25 mouse cellular contexts compared by ENCODE assay signal in the genomic region with DNA sequence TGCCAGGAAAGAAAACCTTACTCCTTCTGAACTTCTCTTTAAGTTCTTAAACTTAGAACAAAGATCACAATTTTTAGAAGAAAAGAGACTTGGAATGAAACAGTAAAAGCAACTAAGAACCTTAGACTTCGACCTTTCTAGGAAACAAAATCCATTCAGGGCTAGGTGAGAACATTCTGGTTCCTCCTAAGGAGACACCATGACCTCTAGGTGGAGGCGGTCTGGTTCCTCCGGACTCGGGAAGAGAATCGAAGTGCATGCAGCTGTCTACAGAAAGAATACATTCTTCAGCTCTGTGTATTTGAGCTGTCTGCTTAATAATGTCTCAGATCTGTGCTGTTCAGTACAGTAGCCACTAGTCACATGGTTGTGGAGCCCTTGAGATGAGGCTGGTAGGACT. TPM values are rescaled to one million over a fixed set of nuclear protein-coding genes. Genes with fewer than 3 reads are reported as not detected.
DNase-seq lines count a peak whose midpoint lies in the region; ATAC-seq and TF ChIP-seq lines count a peak whose summit lies in the region.
"Had no signal": no experiment of that assay in that cellular context is flagged by ENCODE, and none has a peak within 500 bp of the region (broad histone marks: within the 10 kb centered on the region; RNA-seq: fewer than 3 reads in every experiment).

No protein-coding gene starts in this region.

- H3K9ac ChIP-seq in embryonic facial prominence, embryonic 15.5 days = no peak overlapping the region
- no peak overlapping the region for H3K9ac ChIP-seq in stomach, embryonic 16.5 days (ENCODE audit: low read length)
- H3K9ac ChIP-seq in forebrain, postnatal 0 days = no peak overlapping the region
- H3K9ac ChIP-seq: embryonic facial prominence, embryonic 12.5 days; forebrain, embryonic 12.5 days; heart, embryonic 15.5 days; hindbrain, embryonic 13.5 days had no signal

- 0 out of 2 replicates have a peak overlapping the region, but pooled peaks have one; percentile 79 for H3K27ac ChIP-seq in embryonic facial prominence, embryonic 15.5 days (replicated peaks)
- no peak overlapping the region for H3K27ac ChIP-seq in embryonic facial prominence, embryonic 10.5 days (replicated peaks)
- H3K27ac ChIP-seq in kidney, adult 2 months (ENCODE audit: insufficient read depth, low read depth, low read length) = peak overlapping the region; percentile 69; the same call in 1 of the 2 replicates
- H3K27ac ChIP-seq in stomach, embryonic 16.5 days (ENCODE audit: low read length) = peak overlapping the region; percentile 74
- no peak overlapping the region for H3K27ac ChIP-seq in forebrain, postnatal 0 days (ENCODE audit: low read depth, low read length)
- H3K27ac ChIP-seq: embryonic facial prominence, embryonic 12.5 days; forebrain, embryonic 12.5 days; heart, embryonic 15.5 days; hindbrain, embryonic 13.5 days had no signal

- no peaks in the 10 kb centered on the region for H3K9me3 ChIP-seq in embryonic facial prominence, embryonic 15.5 days (replicated peaks)
- H3K9me3 ChIP-seq in embryonic facial prominence, embryonic 10.5 days = no peaks in the 10 kb centered on the region
- no peaks in the 10 kb centered on the region for H3K9me3 ChIP-seq in stomach, embryonic 16.5 days (replicated peaks; ENCODE audit: control insufficient read depth, low read length)
- H3K9me3 ChIP-seq in forebrain, postnatal 0 days (ENCODE audit: low read length) = no peaks in the 10 kb centered on the region
- H3K9me3 ChIP-seq: embryonic facial prominence, embryonic 12.5 days; forebrain, embryonic 12.5 days; G1E; heart, embryonic 15.5 days; hindbrain, embryonic 13.5 days had no signal

- H3K36me3 ChIP-seq in embryonic facial prominence, embryonic 15.5 days = peaks cover 12% of the 10 kb centered on the region
- H3K36me3 ChIP-seq in embryonic facial prominence, embryonic 10.5 days (replicated peaks) = peaks cover 59% of the 10 kb centered on the region
- H3K36me3 ChIP-seq in kidney, adult 2 months (ENCODE audit: control insufficient read depth, insufficient read depth, low read length) = no peaks in the 10 kb centered on the region
- 0 out of 2 replicates have a peak, but pooled peaks cover 5% of the 10 kb centered on the region for H3K36me3 ChIP-seq in stomach, embryonic 16.5 days (ENCODE audit: control insufficient read depth, insufficient read depth, low read length)
- H3K36me3 ChIP-seq in forebrain, postnatal 0 days (ENCODE audit: insufficient read depth) = 0 out of 2 replicates have a peak, but pooled peaks cover 17% of the 10 kb centered on the region

- no peak for TF ChIP-seq CTCF in kidney, adult 2 months (conservative IDR thresholded peaks at IDR 0.05; ENCODE audit: insufficient read depth, insufficient read length, low read depth, low read length)
- no peak for TF ChIP-seq CTCF in forebrain, postnatal 0 days (IDR thresholded peaks at IDR 0.05; ENCODE audit: low read depth)

- no peaks in the 10 kb centered on the region for H3K27me3 ChIP-seq in embryonic facial prominence, embryonic 15.5 days
- no peaks in the 10 kb centered on the region for H3K27me3 ChIP-seq in embryonic facial prominence, embryonic 10.5 days (replicated peaks; ENCODE audit: low read depth, poor library complexity, severe bottlenecking)
- H3K27me3 ChIP-seq in kidney, adult 2 months (replicated peaks; ENCODE audit: control insufficient read depth, insufficient read depth, low read length) = no peaks in the 10 kb centered on the region
- H3K27me3 ChIP-seq in stomach, embryonic 16.5 days (ENCODE audit: control insufficient read depth, insufficient read depth, low read length) = no peaks in the 10 kb centered on the region
- H3K27me3 ChIP-seq in forebrain, postnatal 0 days (ENCODE audit: insufficient read depth, low read length) = no peaks in the 10 kb centered on the region
- H3K27me3 ChIP-seq: embryonic facial prominence, embryonic 12.5 days; forebrain, embryonic 12.5 days; heart, embryonic 15.5 days; hindbrain, embryonic 13.5 days had no signal

- H3K4me3 ChIP-seq in embryonic facial prominence, embryonic 15.5 days (replicated peaks) = no peak overlapping the region
- H3K4me3 ChIP-seq in embryonic facial prominence, embryonic 10.5 days = no peak overlapping the region
- H3K4me3 ChIP-seq in kidney, adult 2 months (ENCODE audit: insufficient read depth, low read depth, low read length) = no peak overlapping the region
- H3K4me3 ChIP-seq in stomach, embryonic 16.5 days (replicated peaks; ENCODE audit: low read length) = no peak overlapping the region
- no peak overlapping the region for H3K4me3 ChIP-seq in forebrain, postnatal 0 days (ENCODE audit: low read depth, low read length)
- H3K4me3 ChIP-seq: embryonic facial prominence, embryonic 12.5 days; forebrain, embryonic 12.5 days; heart, embryonic 15.5 days; hindbrain, embryonic 13.5 days had no signal

- DNase-seq in embryonic facial prominence, embryonic 10.5 days (ENCODE audit: low spot score) = no peak
- DNase-seq in kidney, adult 2 months = peak; percentile 86
- DNase-seq in kidney, postnatal 4 days = no peak
- DNase-seq in kidney, postnatal 25 days = peak; percentile 34 to 66
- no peak for DNase-seq in kidney, adult 11 months
- DNase-seq in forebrain, postnatal 0 days = no peak
- DNase-seq: adrenal gland, adult 8-10 months; adrenal gland, postnatal 36 days; B cell, adult 2 months; cerebellum, adult 2 months; cerebellum, postnatal 14 days; embryo, embryonic 11 days; gastrocnemius, postnatal 36 days; heart, adult 18-20 months; heart, postnatal 14 days had no signal

- no peak for ATAC-seq in embryonic facial prominence, embryonic 15.5 days (ENCODE audit: insufficient number of reproducible peaks, low FRiP score, low TSS enrichment, low read depth)
- no peak for ATAC-seq in stomach, embryonic 16.5 days (ENCODE audit: insufficient read depth, low FRiP score)
- no peak for ATAC-seq in forebrain, postnatal 0 days
- ATAC-seq: CD4-positive, CD25-positive, alpha-beta regulatory T cell, adult 4 months; forebrain, embryonic 16.5 days had no signal

- no peak for TF ChIP-seq POLR2A in kidney, adult 2 months (IDR thresholded peaks at IDR 0.05; ENCODE audit: low read depth, low read length)

- no peaks in the 10 kb centered on the region for H3K4me1 ChIP-seq in embryonic facial prominence, embryonic 15.5 days
- peaks cover 17% of the 10 kb centered on the region for H3K4me1 ChIP-seq in embryonic facial prominence, embryonic 10.5 days
- peaks cover 37% of the 10 kb centered on the region for H3K4me1 ChIP-seq in kidney, adult 2 months (ENCODE audit: control insufficient read depth, insufficient read depth, low read length)
- no peaks in the 10 kb centered on the region; the same call in 1 of the 2 replicates for H3K4me1 ChIP-seq in stomach, embryonic 16.5 days (ENCODE audit: control insufficient read depth, insufficient read depth, low read length)
- H3K4me1 ChIP-seq in forebrain, postnatal 0 days (ENCODE audit: insufficient read depth) = no peaks in the 10 kb centered on the region

- no peak overlapping the region for H3K4me2 ChIP-seq in embryonic facial prominence, embryonic 15.5 days (replicated peaks)
- H3K4me2 ChIP-seq in stomach, embryonic 16.5 days (ENCODE audit: low read depth, low read length) = no peak overlapping the region
- no peak overlapping the region for H3K4me2 ChIP-seq in forebrain, postnatal 0 days (ENCODE audit: low read depth)
- H3K4me2 ChIP-seq: embryonic facial prominence, embryonic 12.5 days; forebrain, embryonic 12.5 days; heart, embryonic 11.5 days; heart, embryonic 15.5 days; hindbrain, embryonic 13.5 days had no signal

- 83% methylated on average over 5 of the region's 5 CpGs for WGBS in embryonic facial prominence, embryonic 15.5 days
- WGBS in embryonic facial prominence, embryonic 10.5 days = 87% methylated on average over 5 of the region's 5 CpGs
- 42% methylated on average over 5 of the region's 5 CpGs for WGBS in kidney, adult 2 months
- WGBS in stomach, embryonic 16.5 days = 81% methylated on average over 5 of the region's 5 CpGs
- 90% methylated on average over 5 of the region's 5 CpGs for WGBS in forebrain, postnatal 0 days

RNA-seq across cellular contexts. Expression of a gene that starts 12.7 kb away (rescaled TPM):
- polyA plus RNA-seq in embryonic facial prominence, embryonic 15.5 days (2015; fragmentation: Nextera tagmentation; extraction: Ambion mirVana) = 116 and 120 TPM in 2 replicates
- polyA plus RNA-seq in embryonic facial prominence, embryonic 10.5 days (2016; fragmentation: Nextera tagmentation; extraction: Ambion mirVana) = 77.4 and 77.5 TPM in 2 replicates
- polyA plus RNA-seq in kidney, adult 2 months (2012; rRNA removed) = 68.4 and 70.8 TPM in 2 replicates
- polyA plus RNA-seq in stomach, embryonic 16.5 days (2015; fragmentation: Nextera tagmentation; extraction: Ambion mirVana) = 106 and 112 TPM in 2 replicates
- total RNA-seq in forebrain, postnatal 0 days (2014; rRNA removed) = 13.5 and 13.9 TPM in 2 replicates
- 46.3 and 50.4 TPM in 2 replicates for polyA plus RNA-seq in forebrain, postnatal 0 days (2015; fragmentation: Nextera tagmentation; extraction: Ambion mirVana)

Comparison
In these comparisons a context has a peak if more than half of its experiments do, and no peak if none do; other contexts are left out.
1. H3K27ac ChIP-seq: peak in embryonic facial prominence, embryonic 15.5 days (single experiment), kidney, adult 2 months (single experiment) and stomach, embryonic 16.5 days (single experiment); none in embryonic facial prominence, embryonic 10.5 days (single experiment) and forebrain, postnatal 0 days (single experiment).
2. DNase-seq: peak in kidney, adult 2 months (single experiment) and kidney, postnatal 25 days (2 of 2); none in embryonic facial prominence, embryonic 10.5 days (single experiment), kidney, postnatal 4 days (0 of 2), kidney, adult 11 months (single experiment) and forebrain, postnatal 0 days (single experiment).